Mouse (Mus musculus): ENCODE measurements around the gene Itln1.
"Not testable (repeated sequence)": the region's sequence is repeated elsewhere in the genome, so short reads cannot be mapped to it uniquely, and the experiment has no call there.

The Itln1 gene

DNA sequence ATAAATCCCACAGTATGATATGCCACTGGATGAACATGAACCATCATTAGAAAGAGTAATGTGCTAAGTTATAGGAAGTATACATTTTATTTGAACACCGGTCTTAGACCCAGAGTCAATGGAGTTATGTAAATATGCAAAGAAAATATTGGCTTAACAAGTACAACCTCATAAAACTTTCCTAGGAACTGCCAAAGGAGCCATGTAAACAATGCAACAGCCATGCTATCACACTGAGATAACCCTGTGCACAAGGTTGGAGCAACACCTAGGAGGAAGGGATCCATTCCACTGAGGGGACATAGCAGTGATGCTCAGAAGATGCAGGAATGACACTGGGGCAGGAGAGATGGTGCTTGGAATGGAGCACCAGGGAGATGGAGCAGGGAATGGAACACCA lies 21.3 kb downstream of the Itln1 start:
- no peak for DNase-seq (ENCODE audit: low read depth, low spot score)

DNA sequence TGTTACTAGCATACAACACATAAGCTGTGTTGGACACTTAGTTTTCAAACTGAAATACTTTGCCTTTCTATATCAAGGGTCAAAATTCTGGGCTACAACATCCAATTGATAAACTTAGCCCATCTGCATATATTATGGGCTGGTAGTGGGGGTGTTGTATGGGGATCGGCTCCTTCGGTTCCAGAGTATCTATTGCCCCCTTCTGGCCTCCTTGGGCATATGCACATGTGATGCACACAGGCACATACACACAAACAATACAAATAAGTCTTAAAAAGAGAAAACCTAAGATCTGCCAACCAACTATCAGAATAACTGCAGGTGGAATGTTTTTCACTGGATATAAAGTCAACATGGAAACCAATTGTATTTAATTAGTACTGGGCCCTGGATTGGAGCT lies 21.9 kb downstream of the Itln1 start:
- no peak for DNase-seq (ENCODE audit: low read depth, low spot score)

DNA sequence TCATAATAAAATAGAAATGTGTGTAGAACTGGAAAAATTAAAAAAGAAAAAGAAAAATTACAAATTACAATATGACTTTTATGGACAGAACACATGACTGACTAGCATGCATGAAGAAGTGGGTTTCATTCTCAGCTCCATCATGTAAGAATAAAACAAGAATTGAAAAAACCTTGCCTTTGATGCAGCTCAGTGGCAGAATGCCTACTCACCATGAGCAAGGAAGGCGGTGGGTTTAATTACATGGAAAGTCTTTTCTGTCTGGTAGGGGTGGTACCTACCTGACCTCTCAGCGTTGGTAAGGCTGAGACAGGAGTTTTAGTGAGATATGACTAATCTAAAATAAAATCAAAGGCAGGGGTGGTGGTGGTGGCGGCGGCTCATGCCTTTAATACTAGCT lies 30.5 kb downstream of the Itln1 start:
- no peak for DNase-seq (ENCODE audit: low read depth, low spot score)

DNA sequence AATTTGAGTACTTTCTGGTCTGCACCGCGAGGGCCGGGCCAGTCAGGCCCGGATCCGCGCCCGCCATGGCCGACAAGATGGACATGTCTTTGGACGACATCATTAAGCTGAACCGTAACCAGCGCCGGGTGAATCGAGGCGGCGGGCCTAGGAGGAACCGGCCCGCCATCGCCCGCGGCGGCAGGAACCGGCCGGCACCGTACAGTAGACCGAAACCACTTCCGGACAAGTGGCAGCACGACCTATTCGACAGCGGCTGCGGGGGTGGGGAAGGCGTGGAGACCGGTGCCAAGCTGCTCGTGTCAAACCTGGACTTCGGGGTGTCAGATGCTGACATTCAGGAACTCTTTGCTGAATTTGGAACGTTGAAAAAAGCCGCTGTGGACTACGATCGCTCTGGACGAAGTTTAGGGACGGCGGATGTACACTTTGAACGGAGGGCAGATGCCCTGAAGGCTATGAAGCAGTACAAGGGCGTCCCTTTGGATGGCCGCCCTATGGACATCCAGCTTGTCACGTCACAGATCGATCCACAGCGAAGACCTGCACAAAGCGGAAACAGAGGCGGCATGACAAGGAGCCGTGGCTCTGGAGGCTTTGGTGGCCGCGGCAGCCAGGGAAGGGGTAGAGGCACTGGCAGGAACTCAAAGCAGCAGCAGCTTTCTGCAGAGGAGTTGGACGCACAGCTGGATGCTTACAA lies 31.4 kb downstream of the Itln1 start:
- peak; percentile 67 for DNase-seq (ENCODE audit: low read depth, low spot score)

DNA sequence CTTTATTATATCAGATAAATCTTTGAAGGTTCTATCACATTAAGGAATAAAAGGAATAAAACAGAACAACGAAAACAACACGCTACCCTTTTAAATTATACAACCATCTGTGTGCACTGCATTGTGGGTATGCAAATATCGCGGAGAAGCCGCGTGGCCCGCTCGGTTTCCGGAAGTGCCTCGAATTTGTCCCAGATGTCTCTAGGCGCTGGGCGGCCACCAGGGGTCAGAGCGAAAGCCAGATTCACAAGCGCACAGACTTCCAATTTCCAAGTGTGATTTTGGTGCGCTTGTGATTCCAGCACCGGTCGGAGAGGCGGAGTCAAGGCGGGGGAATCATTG lies 31.9 kb downstream of the Itln1 start, which contains the start of gene Alyref2:
TSS of gene Alyref2 (plus strand) at position 229 of the 342 bp plus-strand sequence.
- peak; percentile 96 for DNase-seq (ENCODE audit: low read depth, low spot score)

DNA sequence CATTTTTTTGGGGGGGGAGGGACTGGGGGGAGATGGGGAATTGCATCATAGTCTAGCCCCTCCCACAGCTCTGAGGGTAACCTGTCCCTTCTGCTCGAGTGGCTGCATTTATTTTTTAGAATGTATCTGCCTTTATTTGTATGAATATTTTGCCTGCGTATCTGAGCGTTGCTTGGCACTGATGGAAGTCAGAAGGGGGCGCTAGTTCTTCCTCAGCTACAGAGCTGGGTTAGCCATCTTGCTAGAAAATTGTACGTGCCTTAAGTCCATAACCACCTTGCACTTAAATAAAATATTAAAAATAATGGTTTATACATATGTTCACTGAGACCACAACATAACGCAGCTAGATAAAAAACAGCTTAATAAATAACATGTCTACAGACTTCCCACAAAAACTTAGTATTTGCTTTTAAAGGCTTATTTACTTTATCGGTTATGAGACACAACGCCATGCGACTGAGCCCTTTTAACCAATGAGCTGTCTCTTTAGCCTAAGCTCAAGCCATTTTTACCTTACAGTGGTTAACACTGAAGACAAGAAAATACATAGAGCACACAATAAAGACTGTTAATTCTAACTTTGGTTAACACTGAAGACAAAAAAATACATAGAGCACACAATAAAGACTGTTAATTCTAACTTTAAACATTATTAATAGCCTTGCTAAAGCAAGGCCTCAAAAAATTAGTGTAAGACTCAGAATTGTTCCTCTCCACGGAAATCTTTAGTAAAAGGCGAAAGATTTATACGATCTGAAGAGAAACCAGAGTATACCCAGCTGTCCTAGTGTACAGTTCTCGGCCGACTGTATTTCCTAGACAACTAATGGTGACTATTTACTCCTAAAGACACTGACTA lies 32.5 kb downstream of the Itln1 start:
- DNase-seq (ENCODE audit: low read depth, low spot score): peak; percentile 74

DNA sequence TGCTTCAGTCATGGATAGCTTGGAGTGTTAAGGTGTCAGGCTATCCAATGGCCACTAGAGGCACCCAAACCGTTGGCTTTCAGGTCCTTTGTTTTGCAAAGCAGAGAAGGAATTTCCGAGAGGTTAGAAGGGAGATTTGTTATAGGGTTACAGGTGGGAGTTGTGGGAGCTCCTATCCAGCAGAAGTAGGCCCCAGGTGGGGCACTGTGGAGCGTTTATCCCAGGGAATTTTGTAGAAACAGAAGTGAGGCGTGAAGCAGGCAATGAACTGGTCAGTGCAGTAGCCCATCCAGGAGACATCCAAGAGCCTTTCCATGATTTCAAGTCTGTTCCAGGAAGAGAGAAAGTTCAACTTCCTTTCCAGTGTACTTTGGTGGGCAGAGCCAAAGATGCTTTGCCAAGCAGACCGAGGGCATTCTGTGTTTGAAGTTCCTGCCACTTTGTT lies 33.4 kb downstream of the Itln1 start:
- DNase-seq (ENCODE audit: low read depth, low spot score): peak; percentile 57

DNA sequence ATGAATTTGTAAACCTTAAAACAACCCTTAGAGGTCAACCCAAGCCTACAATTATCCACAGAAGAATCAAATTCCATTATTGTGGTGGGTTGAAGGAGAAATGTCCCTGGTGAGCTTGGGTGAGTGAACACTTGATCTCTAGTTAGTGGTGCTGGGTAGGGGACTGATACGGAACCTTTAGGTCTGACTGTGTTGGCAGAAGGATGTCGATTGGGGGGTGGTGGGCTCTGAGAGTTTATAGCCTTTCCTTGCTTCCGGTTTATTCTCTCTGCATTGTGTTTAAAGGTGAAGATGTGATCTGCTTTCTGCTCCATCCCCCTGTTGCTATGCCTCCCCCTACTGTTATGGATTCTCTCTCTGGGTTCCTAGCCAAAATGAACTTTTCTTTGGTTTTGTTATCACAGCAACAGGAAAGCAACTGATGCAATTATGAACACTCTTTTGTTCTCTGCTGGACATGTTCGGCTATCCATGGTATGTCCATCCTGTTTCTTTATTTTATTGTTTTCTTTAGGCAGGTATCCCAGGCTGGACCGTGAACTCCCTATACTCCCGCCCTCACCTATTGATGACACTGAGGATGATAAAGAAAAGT lies 34.0 kb downstream of the Itln1 start:
- DNase-seq (ENCODE audit: low read depth, low spot score): no peak

DNA sequence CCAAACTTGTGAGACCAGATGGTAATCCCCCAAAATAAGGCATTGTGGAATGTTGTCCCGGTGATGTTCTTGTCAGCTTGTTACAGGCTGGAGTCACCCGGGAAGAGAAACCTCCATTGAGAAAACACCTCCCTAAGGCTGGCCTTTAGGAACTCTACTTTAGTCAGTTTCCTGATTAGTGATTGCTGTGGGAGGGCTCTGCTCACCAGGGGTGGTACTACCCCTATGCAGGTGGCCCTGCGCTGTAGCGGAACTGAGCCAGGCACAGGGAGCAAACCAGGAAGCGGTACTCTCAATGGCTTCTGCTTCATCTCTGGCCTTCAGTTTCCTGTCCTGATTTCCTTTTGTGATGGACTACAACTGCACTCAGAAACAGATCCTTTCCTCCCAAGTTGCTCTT lies 35.2 kb downstream of the Itln1 start:
- no peak for DNase-seq (ENCODE audit: low read depth, low spot score)

DNA sequence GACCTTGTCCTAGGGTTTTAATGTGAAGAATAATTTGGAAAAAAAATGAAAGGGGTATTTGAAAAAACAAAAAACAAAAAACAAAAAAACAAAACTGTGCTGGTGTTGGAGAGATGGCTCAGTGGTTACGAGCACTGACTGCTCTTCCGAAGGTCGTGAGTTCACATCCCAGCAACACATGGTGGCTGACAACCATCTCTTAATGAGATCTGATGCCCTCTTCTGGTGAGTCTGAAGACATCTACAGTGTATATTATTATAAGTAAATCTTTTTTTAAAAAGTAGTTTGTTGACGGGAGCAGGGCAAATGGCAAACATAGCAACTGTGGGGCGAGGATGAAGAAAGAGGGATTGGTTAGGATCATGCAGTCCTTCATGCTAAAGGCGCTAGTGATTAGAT lies 39.7 kb downstream of the Itln1 start:
- DNase-seq (ENCODE audit: low read depth, low spot score): no peak

DNA sequence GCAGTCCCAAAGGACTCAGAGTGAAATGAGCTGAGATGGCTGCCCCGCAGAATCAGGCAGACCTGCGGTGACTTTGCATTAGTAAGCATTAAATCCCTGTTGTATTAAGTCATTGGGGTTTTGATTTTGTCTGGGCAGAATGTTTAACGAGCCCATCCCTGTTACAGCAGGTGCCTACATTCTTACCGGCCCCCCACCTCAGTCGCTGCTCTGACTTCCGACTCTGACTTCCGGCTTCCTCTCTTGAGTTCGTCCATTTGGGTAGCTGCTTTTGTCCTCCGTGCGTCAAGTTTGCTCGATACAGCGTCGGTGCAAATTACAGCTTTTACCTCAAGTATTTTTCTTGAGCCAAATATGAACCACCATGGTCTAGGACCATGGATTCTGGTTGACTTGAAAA lies 40.9 kb downstream of the Itln1 start:
- DNase-seq (ENCODE audit: low read depth, low spot score): no peak

DNA sequence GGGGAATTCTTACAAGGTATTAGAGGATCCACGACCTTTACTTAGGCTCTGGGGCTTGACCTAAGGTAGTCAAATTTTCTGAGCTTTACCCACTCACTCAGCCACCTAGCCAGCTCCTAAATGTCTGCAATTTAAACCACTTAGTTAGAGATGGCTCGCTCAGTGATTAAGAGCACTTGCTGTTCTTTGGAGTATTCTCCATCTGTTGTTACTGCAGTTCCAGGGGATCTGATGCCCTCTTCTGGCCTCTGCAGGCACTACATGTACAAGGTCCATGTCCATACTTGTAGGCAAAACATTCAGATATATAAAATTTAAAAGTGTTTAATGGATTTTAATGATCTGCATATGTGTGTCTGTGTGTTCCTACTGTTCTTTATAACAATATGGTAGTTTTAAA lies 56.1 kb downstream of the Itln1 start:
- DNase-seq (ENCODE audit: low read depth, low spot score): peak; percentile 83

DNA sequence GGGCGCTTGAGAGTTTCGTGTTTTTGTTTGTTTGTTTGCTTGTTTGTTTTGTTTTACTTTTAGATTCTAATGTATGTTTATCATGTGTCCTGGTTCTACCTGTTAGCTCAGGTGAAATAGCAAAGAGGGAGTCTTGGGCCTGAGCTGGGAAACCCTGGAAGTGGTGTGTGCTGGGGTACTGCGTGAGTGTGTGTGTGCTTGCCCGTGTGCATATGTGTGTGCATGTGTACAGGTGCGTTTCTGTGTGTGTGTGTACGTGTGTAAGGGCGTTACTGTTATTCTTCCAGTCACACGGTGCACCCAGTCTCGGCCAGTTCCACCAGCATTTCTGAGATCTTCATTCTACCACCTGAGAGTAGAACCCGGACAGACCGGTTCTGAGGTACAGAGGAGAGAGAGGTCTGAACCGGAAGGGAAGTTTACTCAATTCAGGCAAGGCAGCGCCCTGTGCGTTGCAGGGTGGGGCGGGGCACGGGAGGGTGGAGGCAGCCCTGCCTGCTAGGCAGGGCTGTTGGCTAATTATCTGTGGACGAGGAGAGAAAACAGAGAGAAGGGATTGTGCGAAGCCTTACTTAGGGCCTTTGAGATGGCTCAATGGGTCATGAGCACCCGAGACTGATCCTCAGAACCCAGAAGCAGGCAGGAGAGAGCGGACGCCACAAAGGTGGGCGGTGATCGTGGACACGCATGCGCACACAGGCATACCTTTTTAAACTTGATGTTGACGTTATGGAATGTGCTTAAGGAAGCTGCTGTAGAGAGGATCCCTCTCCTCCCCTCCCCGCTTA lies 57.1 kb downstream of the Itln1 start:
- DNase-seq (ENCODE audit: low read depth, low spot score): peak; percentile 26

DNA sequence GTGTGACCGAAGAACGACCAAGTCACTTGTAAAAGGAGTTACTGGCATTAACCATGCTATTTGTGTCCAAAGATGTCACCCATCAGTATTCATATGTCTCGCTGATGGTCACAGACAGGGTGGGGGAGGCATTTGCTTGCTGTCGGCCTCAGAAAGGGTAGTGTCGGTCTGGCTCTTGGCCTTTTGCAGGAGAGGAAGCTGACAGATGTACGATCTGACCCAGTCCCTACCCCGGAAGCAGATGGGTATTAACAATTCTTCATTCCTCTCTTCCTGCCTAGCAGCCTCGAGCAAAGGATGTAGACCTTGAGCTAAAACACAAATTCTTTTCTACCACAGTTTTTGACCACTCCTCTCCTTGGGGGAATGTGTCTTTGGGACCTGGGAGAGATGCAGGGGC lies 58.0 kb downstream of the Itln1 start:
- no peak for DNase-seq (ENCODE audit: low read depth, low spot score)

DNA sequence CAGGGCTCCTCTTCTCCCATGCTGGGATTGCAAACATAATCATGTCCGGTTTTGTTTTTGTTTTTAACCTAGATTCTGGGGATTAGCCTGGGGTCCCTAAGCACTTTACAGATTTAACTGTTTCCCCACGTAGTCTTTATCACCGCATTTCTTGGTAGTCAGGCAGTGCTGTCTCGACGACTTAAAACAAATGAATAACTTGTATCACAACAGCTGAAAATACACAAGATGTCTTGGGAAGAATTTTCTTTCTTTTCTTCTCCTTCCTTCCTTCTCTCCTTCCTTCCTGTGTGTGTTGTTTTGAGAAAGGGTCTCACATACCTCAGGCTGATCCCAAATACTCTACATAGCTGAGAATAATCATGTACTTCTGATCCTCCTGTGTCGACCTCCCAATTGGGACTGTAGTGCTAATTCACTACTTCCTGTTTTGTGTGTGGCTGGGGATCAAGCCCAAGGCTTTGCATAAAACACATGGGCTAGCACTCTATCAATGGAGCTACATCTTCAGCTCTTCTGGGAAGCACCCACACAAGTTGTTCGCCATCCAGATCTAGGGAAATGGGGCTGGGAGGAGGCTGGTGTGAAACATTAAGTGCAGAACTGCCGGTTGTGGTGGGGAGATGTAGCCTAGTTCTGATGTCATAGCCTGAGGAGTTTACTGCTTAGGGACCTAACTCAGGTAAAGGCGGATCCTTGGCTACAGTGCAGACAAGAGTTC lies 61.0 kb downstream of the Itln1 start:
- DNase-seq (ENCODE audit: low read depth, low spot score): no peak

DNA sequence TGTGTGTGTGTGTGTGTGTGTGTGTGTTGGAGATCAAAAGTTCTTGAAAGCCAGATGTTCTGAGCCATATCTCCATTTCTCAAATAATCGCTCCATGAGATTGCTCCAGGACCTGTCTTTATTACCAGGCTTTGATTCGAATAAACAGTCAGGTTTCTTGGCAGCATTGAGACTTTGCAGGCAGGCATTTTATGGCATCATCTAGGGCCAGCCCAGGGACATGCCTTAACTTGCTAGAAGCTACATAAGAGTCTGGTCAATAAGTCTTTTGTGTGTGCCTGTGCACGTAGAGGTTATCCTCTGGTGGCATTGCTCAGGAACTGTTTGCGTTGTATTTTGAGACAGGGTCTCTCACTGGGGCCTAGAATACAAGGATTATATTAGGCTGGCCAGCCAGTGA lies 61.6 kb downstream of the Itln1 start:
- no peak for DNase-seq (ENCODE audit: low read depth, low spot score)

DNA sequence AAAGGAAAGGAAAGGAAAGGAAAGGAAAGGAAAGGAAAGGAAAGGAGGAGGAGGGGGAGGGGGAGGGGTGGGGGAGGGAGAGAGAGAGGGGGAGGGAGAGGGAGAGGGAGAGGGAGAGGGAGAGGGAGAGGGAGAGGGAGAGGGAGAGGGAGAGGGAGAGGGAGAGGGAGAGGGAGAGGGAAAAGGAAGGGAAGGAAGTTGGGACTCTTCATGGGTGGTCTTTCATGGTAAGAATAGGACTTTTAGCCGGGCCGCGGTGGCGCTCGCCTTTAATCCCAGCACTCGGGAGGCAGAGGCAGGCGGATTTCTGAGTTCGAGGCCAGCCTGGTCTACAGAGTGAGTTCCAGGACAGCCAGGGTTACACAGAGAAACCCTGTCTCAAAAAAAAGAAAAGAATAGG lies 63.2 kb downstream of the Itln1 start:
- DNase-seq (ENCODE audit: low read depth, low spot score): not testable (repeated sequence)

DNA sequence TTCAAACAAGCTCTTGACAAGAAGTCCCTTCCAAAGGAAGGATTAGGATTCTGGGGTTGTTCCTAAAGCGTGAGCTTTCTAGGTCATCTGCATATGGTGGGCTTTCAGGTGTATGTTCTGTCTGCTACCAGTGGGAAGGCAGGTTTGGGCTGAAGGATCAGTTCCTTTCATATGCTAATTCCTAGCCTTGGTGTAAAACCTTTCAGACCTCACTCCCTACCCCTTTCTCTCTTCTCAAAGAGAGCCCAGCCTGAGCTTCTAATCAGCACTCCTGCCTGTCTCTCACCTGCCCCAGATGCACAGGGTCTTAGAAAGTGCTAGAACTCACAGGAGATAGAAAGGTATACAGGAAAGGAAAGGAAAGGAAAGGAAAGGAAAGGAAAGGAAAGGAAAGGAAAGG lies 63.6 kb downstream of the Itln1 start:
- DNase-seq (ENCODE audit: low read depth, low spot score): no peak

DNA sequence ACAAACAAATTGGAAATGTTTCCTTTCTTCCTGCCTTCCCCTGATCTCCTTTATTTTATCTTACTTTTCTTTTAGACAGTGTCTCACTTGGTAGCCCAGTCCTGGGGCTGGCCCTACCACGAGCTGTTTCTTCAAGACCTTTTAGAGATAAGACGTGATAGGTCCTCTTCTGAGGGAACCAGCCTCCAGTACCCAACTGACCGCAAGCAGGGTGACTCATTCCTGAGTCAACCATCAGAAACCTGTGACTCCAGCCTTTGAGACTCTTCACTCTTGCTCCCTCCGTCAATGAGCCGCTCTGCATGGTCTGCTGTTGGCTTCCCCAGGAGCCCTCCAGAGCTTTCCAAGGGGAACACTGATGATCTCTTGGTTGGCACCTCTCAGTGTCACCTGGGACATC lies 64.2 kb downstream of the Itln1 start:
- DNase-seq (ENCODE audit: low read depth, low spot score): no peak

DNA sequence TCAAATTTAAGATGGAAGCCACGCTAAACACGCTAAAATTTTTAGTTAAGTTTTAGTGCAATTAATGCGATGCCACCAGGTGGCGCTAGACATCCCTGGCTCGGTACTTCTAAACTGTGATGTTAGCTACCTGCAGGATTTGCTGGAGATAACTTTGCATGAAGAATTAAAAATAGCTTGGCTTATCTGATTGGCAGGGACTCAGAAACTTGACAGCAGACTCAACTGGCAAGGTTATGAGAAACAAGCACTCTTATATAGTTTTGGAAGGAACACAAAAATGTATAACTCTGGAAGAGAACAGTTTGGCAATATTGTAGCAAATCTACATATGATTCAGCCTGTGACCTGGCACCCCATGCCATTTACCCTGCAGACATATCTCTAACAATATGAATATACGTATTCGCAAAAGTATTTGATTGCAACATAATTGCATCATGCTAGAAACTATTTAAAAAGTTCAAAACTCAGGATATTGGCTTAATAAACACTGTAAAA lies 64.7 kb downstream of the Itln1 start:
- peak; percentile 72 for DNase-seq (ENCODE audit: low read depth, low spot score)

DNA sequence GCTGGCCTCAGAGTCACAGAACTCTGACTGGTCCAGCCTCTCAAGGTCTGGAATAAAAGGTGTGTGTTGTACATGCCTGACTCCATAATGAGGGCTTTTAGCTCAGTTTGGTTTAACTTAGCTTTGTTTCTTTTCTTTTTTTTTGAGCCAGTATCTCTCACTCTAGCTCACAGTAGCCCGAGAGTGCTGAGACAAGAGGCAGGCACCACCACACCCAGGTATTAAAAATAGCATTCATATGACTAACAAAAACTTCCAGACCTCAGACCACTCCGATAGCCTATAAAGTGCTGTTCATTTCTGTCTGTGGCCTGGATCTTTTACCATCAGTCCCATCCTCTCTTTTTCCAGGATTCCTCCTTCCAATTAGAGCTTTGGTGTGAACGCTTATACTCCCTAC lies 65.4 kb downstream of the Itln1 start:
- no peak for DNase-seq (ENCODE audit: low read depth, low spot score)

Measured in brain, adult 2 months (tissue).